Mouse (Mus musculus) right cerebral cortex, postnatal 36 days (tissue): ENCODE results near the gene Cybrd1.

ENCODE experiments used
- DNase-seq, 2 experiments: peaks; one replicate each; pipeline ENCODE4 v3.0.0; 2022; ENCODE audit warnings: low spot score in 2 of 2, mixed read lengths in 1 of 2

The Cybrd1 gene

GRCm38 (mm10) chr2:71173031-71173430 is 55.3 kb downstream of the Cybrd1 start:
- no peak for DNase-seq

GRCm38 (mm10) chr2:71176329-71177249 is 58.9 kb downstream of the Cybrd1 start:
- no peak for DNase-seq

DNA sequence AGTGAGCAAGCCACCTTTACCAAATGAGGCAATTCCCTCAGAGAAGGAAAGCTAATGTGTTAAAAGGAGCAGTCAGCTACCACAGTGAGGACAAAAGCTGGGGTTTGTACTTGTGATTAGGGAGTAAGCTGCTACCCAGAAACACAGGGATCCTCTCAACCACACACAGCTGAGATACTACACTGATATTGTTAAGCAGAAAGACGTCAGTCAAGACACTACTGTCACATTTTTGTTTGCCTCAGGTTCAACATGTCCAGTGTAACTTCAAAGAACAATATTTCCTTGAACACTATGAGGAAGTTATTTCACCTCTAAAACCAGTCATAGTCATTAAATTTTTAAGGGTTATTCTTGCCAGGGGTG is 59.5 kb downstream of the Cybrd1 start:
- DNase-seq = no peak

DNA sequence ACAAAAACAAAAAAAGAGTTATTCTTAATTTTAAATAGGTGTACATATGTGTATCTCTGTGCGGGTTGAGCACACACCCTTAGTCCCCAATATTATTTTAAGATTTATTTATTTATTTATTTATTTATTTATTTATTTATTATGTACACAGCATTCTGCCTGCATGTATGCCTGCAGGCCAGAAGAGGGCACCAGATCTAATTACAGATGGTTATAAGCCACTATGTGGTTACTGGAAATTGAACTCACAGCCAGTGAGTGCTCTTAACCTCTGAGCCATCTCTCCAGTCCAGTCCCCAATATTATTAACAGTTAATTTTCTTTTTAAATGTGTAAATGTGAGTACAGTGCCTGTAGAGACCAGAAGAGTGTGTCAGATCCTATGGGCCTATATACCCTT is 60.0 kb downstream of the Cybrd1 start:
- DNase-seq = no peak

DNA sequence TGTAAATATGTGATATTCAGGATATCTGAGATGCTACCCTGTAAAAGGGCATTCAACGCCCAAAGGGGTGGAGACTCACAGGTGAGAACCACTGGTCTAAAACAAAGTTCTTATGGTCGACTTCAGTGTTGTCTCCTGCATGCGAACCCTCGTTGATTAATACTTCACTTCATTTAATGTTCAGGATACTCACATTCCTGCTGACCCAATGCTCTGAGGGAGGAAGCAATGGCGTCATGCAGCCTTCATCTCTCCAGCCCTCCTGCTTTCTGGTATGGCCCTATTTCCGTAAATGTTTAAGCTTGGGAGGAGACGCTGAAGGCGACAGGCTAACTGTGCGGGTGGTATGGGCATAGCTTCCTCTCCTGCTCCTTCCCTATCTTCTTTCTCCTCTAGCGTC is 62.0 kb downstream of the Cybrd1 start:
- no peak for DNase-seq

DNA sequence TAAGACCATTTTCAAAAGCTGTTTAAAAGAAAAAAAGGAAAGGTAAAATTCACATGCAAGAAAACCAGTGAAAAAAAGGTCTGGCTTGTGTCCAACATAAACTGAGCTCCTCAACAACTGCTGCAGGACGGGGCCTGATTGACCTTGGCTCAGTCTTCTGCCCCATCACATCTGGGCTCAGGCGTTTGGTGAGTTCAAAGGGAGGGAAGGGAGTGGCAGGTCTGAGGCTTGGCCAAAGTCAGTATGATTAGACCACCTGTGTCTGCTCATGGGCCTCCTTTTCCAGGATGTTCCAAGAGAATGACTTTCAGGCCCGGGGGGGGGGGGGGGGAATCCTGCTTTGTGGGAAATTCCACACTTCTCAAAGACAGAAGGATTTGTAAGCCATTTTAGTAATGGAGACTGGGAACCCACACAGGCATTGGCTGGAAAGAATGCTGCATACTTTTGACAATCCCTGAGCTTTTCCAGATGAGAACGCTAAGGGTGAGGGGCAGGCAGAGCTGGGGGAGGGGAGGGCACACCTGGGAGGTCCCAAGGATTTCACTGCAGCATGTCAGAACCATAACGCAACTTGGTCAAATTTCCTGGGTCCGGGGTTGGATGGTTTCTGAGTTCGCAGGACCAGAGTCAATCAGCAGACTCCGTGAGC is 63.0 kb downstream of the Cybrd1 start:
- no peak for DNase-seq

DNA sequence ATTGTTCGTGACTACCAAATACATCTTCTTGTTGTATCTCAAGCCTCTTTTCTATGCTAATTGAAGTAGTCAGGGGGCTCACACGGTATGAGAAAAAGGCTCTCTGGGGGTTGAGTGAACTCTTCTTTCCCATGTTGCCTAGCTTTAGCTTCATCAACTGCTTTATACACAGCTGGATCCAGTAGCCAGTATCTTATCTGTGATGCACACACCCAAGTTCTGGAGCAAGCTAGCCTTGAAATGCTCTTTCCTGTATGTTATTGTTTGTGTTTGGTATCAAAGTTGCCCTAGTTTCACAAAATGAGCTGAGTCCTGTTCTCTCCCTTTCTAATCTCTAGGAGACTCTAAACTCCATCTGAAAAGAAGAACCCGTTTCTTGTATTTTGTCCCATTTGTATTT is 70.2 kb downstream of the Cybrd1 start:
- DNase-seq = no peak

- DNase-seq = no peak
Measured at GRCm38 (mm10) chr2:71188861-71189260, 71.1 kb downstream of the Cybrd1 start.

DNA sequence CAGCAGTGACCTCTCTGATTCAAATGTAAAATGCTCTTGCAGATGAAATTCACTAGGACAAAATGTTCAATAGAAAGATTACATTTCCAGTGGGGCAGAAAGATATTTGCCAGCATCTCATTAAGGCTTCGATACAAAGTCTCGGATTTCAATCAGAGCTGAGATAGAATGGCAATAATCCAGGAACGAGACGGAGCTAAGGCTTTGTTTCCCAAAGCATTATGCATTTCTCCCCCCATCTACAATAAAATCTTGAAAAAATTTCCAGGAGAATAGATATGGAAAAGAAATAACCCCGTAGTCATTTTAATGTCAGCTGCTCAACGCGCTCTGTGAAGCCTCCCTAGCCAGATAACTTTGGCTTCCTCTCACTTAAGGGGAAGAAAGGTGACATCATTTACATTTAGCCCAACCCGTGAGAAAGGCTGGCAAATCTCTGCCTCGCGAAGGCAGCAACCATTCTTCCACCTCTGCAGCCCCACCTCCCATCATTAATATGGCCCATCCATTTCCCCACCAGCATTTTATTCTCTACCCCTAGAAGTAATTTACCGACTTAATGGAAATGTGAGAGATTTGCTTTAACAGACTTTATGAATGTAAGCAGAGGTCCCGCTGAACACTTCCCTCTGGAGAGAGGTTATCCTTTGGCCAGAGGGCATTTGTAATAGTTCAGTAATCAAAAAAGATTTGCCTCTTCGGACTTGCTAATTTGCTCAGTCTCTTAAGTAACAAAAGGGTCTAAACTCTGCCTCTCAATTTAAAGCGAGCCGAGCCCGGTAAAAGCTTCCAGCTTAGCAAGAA is 73.9 kb downstream of the Cybrd1 start:
- DNase-seq = no peak

GRCm38 (mm10) chr2:71192195-71192807 is 74.6 kb downstream of the Cybrd1 start:
- DNase-seq = no peak
